Mouse (Mus musculus): Measurements from ENCODE around the gene Slc7a11.
"Not testable (repeated sequence)": the region's sequence is repeated elsewhere in the genome, so short reads cannot be mapped to it uniquely, and the experiment has no call there.

The Slc7a11 gene

DNA sequence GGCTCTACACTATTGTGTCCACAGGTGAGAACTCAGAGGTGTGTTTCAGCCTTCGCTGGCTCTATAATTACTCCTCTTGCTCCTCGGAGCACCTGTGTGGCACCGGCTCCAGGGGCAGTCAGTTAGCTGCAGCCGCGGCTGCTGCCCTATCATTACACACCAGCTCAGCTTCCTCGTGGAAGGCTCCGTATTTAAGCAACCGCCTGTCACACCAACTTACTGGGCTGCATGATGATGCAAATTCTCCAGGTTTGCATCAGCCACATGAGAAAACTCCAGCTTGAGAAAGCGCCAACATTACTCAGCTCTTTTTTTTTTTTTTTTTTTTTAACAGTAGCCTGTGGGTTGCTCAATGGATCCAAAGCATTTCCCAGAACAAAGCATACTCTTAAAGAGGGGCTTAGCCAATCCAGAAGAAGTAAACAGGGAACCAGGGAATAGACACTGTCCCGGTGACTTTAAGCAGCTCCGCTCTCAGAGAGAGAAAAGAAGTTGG lies at the start of gene Slc7a11:
Gene Slc7a11, minus strand, starts transcription at position 194 of the 496 bp plus-strand sequence.
- no peak for DNase-seq (ENCODE audit: low spot score in 2 of 2)

DNA sequence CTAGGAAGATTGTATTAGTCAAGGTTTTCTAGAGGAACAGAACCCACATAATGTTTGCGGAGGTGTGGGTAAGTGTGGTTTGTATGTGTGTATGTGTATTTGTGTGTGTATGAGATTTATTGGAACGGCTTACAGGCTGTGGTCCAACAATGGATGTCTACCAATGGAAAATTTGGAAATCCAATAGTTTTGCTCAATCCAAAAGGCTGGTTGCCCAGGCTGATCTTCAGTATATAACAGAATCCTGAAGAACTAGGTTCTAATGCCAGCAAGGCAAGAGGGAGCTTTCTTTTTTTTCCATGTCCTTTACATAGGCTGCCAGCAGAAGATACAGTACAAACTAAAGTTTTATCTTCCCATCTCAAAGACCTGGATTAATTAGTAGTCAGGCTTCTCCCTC lies 48.3 kb upstream of the Slc7a11 start:
- no peak for DNase-seq (ENCODE audit: low spot score in 2 of 2)

DNA sequence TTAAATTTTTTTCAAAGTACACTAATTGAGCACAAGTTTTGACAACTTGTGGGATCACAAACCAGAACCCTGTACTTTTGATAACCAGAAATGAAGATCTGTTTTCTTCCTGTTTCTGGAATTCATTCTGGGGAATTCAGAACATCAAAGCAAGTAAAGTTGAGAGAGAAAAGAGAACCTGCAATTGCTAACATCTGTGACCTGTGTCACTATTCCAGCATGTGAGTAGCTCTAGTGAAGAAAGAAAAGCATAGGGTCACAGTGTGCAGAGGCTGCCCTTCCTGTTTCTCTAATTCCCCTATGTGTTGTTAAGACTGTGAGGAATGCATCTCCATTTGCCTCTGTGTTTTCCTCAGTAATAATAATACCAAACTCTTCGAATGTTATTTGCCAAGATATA lies 40.7 kb upstream of the Slc7a11 start:
- no peak for DNase-seq (ENCODE audit: low spot score in 2 of 2)

DNA sequence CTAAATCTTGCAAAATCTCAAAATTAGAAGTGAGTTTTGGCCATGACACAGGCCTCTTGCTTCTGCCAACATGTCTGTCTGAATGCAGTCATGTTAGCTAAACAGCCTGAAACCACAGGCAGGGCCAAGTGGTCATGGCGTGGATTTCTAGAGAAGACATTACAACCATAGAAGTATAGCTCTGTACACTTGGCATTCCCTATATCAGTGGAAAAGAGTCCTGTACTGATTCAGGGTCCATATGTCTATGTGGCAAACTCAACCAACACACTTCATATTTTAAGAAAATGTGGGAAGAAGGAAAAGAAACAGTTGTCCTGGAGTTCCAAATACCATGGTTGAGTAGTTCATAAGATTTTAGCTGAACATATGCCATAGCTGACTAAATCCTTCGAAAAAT lies 18.8 kb upstream of the Slc7a11 start:
- no peak for DNase-seq (ENCODE audit: low spot score in 2 of 2)

DNA sequence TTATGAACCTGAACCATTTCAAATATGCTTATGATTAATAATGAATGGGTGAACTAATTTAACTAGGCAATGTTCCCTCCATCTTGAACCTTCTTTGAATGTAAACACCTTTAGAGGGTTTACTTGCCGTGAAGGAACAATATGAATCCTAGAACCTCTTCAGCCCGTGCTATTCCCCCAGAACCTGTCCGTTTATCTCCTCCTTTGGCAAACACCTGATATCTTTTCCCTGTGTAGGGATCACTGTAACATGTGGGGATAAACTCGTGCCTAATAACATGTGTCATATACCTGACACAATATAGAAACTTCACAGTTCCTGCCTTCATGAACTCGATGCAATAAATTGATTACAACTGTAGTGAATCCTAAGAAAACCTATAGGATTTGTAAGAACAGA lies 13.7 kb upstream of the Slc7a11 start:
- DNase-seq (ENCODE audit: low spot score in 2 of 2), result no peak

DNA sequence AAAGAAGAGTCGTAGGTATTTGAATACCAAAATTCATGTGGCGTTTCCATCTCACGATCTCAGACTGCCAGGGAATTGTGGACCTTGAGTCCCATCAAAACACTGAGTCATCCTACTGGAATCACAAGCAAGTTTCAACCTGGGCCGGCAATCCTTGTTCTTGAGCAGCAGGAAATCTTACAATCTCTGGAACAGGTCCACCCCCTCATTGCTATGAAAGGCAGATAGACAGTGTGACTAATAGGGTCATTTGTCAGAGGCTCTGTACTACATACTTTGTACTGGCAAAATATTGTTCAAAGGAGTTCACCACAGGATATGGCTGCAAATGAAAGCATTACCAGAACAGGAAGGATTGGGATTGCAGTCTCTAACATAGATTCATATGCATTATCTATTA lies 13.2 kb upstream of the Slc7a11 start:
- no peak for DNase-seq (ENCODE audit: low spot score in 2 of 2)

DNA sequence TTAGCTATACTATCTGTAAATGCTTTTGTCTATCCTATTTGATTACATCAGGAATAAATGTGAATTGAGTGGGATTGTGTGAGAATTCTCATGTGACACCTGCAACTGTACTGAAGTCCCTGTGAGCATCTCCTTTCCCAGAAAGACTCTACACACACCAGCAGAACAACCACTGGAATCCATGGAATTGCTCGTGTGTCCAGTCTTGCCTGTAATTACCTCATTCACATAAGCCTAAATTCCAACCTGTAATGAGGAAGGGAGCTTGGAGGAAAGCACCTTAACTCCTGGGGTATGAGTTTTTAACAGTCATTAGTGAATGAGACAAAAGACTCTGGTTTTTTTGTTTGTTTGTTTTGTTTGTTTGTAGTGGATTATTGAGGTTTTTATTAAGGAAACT lies 12.6 kb upstream of the Slc7a11 start:
- no peak for DNase-seq (ENCODE audit: low spot score in 2 of 2)

DNA sequence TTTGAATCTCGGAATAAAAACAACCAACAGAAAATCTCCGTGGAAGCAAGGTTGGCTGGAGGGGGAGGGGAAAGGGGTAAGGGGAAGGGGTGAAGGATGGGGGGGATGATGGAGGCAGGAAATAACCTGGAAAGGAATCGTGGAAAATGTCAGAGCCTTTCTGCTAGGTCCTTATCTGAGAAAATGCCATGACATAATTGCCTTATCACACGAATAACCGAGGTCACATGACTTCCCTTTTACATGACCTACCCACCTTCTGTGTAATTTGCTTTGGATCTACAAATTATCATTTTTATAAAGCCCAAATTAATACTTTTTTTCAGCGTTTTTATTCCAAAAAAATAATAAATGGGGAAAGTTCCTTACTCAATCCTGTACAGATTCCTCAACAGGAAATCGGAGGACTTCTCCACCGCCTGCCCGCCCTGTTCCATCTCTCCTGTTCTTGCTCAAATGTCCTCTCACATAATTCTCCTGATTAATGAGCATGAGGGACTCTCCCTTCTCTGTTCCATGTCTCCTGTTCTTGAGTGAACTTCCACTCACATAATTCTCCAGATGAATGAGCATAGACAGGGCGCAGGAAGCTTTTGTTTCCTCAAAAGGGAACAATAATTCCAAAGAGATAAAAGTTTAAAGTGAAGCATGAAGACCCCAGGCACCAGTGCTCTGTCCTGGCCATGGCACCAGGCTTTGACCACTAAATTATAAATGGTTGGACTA lies 1.8 kb upstream of the Slc7a11 start:
- no peak for DNase-seq (ENCODE audit: low spot score in 2 of 2)

DNA sequence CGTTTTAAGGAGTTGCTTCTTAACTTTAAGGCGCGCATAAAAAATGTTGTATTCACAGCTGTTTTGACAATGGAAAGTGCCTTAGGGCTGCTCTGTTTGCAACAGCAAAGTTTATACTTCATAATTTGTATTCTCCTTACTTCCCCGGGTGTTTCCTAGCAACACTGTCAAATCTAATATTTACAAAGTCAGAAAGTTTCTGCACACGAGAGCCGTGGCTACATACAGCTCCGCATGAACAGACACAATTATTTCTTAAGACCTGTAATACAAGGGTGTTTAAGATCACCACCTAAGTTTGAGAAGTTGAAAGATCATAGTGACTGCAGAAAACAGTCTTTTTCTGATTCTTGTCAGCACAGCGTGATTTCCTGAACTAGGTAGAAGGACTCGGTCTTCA lies 528 bp upstream of the Slc7a11 start:
- DNase-seq (ENCODE audit: low spot score in 2 of 2), result no peak

DNA sequence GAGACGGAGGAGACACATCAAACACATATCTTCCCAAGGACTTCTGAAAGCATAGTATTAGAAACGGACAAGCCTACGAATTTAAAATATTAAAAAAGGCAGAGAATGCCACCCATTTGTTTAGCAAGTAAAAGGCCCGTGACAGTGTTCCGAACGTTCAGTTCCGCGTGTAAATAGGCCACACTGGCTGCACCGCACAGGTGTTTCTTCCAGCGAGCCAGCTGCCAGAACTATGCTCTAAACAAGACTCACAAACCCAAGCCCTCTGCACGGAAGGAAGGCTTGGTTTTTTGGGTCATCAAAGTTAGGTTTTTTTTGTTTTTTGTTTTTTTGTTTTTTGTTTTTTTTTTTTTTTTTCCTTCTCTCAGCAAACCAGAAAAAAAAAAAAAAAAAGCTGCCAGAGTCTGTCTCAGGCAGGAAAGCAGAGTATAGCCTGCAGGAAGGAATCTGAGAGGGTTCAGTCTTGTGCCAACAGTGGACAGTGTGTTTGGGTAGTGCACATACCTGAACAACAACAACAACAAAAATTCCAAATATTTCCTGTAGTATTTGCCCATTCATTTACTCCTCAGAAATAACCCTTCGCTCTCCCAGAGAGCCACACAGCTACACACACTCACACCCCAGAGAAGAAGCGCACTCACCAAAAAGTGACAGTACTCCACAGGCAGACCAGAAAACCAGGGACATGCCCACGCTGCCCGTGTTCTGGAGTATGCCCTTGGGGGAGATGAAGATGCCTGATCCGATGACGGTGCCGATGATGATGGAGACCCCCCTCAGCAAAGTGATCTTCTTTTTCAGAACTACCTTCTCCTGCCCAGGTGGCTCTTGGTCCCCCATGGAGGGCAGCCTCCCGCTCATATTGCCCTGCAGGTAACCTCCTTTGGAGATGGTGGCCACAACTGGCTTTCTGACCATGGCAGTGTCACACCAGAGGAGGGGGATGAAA lies 797 bp downstream of the Slc7a11 start:
- no peak for DNase-seq (ENCODE audit: low spot score in 2 of 2)

DNA sequence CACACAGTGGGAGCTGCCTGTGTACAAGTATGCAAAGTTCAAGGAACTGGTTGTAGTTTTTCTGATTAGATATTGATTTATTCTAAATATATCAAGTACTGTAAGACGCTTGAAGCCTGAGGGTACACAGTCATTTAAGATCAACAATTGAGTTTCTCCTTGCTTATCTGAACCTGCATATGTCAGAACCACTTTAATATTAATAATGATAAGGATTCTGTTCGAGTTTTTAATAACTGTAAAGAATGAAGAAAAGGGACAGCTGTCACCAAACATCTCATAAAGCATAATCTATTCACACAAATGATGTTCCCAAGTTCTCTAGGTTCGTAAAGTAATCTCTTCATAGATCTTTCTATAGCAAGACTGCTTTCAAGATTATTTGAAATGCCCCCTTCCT lies 2.1 kb downstream of the Slc7a11 start:
- no peak for DNase-seq (ENCODE audit: low spot score in 2 of 2)

DNA sequence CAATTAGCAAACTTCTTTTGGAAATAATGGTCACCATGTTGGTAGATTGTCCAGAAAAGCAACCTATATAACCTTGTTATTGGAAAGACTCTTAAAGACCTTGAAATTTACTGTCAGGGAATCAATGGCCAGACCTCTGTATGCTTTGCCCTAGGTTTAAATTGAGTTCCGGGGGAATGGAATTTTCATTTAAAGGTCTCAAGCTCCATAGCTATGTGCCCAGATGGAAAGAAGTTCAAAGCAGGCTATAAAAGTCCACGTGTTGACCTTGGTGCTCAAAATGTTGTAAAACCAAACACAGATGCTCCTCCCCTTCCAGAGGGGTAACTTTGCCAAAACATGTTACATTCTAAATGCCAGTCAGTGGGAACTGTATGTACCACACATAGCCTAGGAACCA lies 3.0 kb downstream of the Slc7a11 start:
- no peak for DNase-seq (ENCODE audit: low spot score in 2 of 2)

DNA sequence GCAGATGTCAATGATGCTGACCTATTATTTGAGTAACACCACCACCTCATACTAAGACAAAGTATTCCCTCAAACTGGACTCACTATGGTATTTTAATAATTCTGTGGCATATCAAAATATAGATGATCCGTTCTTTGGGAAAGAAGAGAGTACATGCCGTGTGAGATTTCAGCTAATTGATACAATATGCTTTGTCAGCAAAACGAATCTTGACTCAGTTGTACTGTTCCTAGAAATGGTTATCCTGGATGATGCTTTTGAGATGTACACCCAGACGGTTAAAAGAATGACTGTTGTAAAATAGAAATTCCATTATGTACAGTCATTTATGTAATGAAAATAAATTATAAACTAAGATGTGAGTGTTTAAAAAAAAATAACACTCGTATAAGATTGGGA lies 4.0 kb downstream of the Slc7a11 start:
- no peak for DNase-seq (ENCODE audit: low spot score in 2 of 2)

DNA sequence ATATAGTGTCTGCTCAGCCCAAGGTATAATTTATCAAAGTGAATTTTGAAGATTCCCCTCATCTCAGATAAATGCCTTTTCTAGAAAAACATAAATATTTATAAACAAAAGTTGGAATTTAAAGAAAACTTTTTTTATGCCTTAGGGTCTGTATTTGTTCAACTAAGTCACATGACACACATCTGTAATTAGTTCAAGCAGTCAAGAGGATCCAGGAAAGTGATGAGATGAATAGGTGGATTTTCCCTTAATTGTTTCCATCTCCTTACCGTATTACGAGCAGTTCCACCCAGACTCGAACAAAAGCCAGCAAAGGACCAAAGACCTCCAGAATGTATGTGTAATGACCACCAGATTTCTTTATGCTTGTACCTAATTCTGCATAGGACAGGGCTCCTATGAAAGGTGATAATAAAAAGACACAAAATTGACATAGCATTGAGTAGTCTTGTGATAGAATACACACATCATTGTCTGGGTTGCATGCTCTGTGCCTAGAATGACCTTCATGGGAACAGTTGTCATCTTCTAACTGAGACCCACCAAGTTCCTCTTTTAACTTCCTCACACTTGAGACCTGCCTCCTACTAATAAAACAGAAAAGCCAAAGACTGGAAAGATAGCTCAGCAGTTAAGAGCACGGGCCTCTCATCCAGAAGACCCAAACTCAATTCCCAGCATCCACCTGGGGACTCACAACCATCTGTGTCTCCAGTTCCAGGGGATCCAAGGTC lies 4.7 kb downstream of the Slc7a11 start:
- DNase-seq (ENCODE audit: low spot score in 2 of 2), result no peak

DNA sequence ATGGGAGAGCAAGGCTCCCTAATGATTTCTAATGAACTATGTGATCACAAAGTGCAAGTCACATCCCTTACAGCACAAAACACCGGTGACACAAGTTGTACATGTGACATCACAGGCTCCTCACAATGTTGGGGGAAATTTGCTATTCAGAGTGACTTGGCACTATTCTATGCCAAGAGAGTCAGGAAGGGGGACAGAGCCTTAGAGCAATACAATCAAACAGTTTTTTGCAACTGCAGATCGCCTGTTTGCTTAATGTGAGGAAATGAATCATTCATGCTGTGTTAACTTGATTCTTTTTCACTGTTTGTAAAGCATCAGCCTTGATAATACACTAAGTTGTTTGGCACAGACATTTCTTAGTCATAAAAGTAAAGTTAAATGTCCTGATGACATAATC lies 5.3 kb downstream of the Slc7a11 start:
- DNase-seq (ENCODE audit: low spot score in 2 of 2), result not testable (repeated sequence)

DNA sequence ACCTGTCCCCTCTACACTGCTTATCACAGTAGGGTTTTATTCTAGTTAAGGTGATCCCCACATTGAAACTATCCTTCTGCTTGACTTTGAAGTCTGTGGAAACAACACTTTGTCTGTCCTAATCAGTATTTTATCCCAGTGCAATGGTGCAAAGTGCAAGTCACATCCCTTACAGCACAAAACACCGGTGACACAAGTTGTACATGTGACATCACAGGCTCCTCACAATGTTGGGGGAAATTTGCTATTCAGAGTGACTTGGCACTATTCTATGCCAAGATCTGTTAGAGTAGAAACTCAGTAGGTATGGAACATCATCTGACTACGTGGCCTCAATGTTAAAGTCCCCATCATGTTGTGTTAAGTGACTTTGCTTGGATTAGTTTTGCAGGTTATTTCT lies 7.0 kb downstream of the Slc7a11 start:
- DNase-seq (ENCODE audit: low spot score in 2 of 2), result not testable (repeated sequence)

DNA sequence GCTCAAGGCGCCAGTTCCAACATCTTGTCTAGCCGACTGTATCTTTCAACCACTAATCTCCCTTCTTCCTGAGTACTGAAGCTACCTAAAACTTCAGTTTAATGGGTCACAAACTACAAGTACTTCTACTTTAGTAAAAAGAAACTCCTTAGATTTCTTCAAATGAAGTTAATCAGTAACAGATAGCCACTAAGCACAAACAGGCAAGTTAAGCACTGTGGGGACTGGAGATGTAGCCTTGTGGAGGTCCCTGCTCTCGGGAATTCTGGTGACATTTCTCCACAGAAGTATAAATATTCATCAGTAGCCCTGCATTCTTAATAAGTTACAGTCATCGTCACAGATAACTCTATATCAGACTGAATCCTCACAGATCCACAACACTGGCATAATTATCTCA lies 9.6 kb downstream of the Slc7a11 start:
- DNase-seq (ENCODE audit: low spot score in 2 of 2), result no peak

DNA sequence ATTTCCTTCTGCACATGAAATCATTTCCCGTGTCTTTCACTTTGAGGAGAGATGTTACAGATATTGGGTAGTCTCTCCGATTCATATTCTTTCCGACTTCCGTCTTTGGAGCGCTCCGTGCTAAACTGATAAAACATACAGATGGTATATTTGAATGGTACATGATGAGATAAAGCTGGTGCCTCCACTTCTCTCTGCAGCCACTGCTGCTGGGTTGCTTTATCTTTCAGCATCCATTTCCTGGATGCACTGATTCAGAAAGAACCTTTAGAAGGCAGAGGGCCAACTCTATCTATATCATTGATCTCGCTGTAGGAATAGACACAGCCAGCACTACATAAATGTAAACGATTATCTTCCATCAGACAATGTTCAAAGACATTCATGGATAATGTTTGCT lies 12.6 kb downstream of the Slc7a11 start:
- no peak for DNase-seq (ENCODE audit: low spot score in 2 of 2)

DNA sequence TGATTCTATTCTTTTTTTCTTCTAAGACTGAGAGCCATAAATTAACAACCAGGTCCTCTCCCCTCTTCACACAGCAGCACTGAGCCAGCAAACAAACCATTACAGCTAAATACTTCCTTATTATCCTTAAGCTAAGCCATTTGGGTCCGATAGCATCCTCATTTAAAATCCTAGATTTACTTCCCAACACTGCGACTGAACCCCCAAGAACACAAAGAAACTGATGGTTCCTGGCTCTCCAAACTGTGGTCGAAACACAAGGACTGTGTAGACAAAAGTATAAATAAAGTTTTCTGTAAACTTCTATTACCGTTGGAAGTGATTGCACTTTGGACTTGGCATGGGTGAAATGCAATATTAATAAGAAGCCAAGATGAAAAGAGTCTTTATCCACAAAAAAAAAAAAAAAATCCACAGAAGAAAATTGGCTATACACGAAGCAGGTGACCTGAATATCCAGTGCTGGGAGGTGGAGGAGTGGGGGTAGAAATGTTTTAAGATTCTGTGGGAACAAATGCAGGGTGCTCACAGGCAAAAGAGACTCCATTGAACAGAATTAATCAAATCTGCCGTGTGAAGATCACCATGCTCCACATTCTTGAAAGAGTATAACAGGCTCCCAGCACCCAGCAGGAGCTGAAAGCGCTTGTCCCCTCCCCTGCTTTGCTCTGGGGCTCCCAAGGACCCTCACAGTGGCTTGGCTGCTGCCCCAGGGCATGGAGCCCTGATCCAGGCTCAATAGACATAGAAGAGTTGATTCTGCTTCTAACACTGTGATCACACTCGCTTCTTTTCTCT lies 21.7 kb downstream of the Slc7a11 start:
- peak; percentile 14 to 46 for DNase-seq (ENCODE audit: low spot score in 2 of 2)

DNA sequence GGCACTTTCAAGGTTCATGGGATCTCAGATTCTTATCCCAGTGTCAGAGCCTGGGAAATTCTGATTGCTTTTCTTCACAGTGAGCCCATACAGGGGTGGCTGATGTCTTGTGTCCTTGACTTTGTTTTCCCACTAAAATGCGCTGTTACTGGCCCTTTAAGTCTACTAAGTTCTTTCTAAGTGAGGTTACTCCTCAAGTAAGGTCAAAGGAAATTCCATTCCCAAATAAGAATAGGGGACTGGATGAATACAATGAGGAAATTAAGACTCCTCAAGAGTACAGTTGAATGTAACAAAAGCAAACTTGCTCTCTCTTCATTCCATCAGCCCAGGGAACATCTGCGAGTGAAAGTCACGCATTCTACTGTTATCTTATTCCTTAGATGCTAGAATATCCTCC lies 24.3 kb downstream of the Slc7a11 start:
- DNase-seq (ENCODE audit: low spot score in 2 of 2), result no peak

DNA sequence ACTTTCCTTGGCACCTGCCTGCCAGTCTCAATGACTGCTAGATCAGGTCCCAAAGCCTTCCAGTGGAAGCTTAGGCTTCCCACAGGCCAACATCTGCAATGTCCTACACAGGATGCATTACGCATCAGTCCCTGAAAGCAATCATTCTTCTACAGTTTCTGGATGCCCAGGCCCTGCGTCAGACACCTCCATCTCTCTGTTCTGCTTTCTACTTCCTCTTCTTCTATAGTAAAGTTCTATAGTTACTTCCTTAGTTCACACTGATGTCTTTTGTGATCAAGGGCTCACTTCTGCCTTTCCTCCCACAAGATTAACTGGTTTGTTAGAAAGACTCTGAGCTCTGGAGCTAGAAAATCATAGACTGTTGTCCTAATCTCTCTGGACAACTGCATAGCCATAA lies 36.6 kb downstream of the Slc7a11 start:
- DNase-seq (ENCODE audit: low spot score in 2 of 2), result no peak

Data from frontal cortex, postnatal 14 days (tissue).